Mouse (Mus musculus): ENCODE data around the gene Ece1. TPM values are rescaled to one million over a fixed set of nuclear protein-coding genes. Genes with fewer than 3 reads are reported as not detected.

Ece1 gene
- total and polyA plus RNA-seq, 3 experiments = 25.3 to 43.8 TPM; not detected in 1

- TF ChIP-seq POLR2A (IDR thresholded peaks at IDR 0.05; ENCODE audit: control insufficient read depth in 1 of 2, insufficient read depth in 1 of 2, low read depth in 1 of 2, low read length in 2 of 2, poor library complexity in 1 of 2) = peak; percentile 74 to 94
- no peak for TF ChIP-seq SMC3 (IDR thresholded peaks at IDR 0.05; ENCODE audit: low read depth, low read length)
- no peak for TF ChIP-seq USF2 (IDR thresholded peaks at IDR 0.05; ENCODE audit: borderline replicate concordance in 1 of 2, insufficient read depth in 1 of 2, low read depth in 1 of 2, low read length in 2 of 2)
- no peak for TF ChIP-seq CTCF (IDR thresholded peaks at IDR 0.05 in 2 of 3, conservative IDR thresholded peaks at IDR 0.05 in 1 of 3; ENCODE audit: control insufficient read depth in 1 of 3, insufficient read depth in 1 of 3, low read depth in 2 of 3, low read length in 3 of 3, poor library complexity in 1 of 3, severe bottlenecking in 1 of 3)
- 0 out of 2 replicates have a peak, but pooled peaks have one; percentile 20 for TF ChIP-seq MXI1 (IDR thresholded peaks at IDR 0.05; ENCODE audit: low read depth, low read length)
- no peak for TF ChIP-seq NRF1 (IDR thresholded peaks at IDR 0.05; ENCODE audit: insufficient read depth, low read depth, low read length, poor library complexity, severe bottlenecking)
- TF ChIP-seq MYB (IDR thresholded peaks at IDR 0.05; ENCODE audit: low read depth, low read length) = no peak
- peak; percentile 35; the same call in 1 of the 2 replicates for TF ChIP-seq SIN3A (IDR thresholded peaks at IDR 0.05; ENCODE audit: low read length)
- TF ChIP-seq GATA1 (IDR thresholded peaks at IDR 0.05; ENCODE audit: low read depth, low read length) = no peak
Measured at GRCm38 (mm10) chr4:137993291-137993758, 131.3 kb downstream of the Ece1 start (continued).

- Histone ChIP-seq H3K36me3 (ENCODE audit: control insufficient read depth in 1 of 2, insufficient read depth in 2 of 2, low read length in 2 of 2) (peaks cover 12 to 22% of the 10 kb centered on the region in 2 experiments), H3K4me1 (ENCODE audit: control insufficient read depth in 1 of 2, insufficient read depth in 2 of 2, low read length in 2 of 2) (peaks cover 0 to 26% of the 10 kb centered on the region in 2 experiments; a peak in 3 of 4 replicates), H3K9ac (ENCODE audit: control insufficient read depth, low read depth, low read length, poor library complexity, severe bottlenecking) (peak overlapping the region; percentile 87), H3K27ac (ENCODE audit: control insufficient read depth, low read depth, low read length) (peak overlapping the region; percentile 58), H3K79me2 (ENCODE audit: control insufficient read depth, insufficient read depth, low read length, poor library complexity) (peaks cover 48% of the 10 kb centered on the region), H3K27me3 (ENCODE audit: control insufficient read depth in 1 of 2, insufficient read depth in 2 of 2, low read length in 2 of 2) (no peaks in the 10 kb centered on the region), H3K4me3 (ENCODE audit: control insufficient read depth in 1 of 2, insufficient read depth in 1 of 2, low read depth in 2 of 2, low read length in 2 of 2) (peak overlapping the region; percentile 94 to 97), H3K9me3 (replicated peaks; ENCODE audit: insufficient read depth, low read length) (no peaks in the 10 kb centered on the region)
- peak; percentile 64 for DNase-seq (ENCODE audit: low read depth, low spot score)
- TF ChIP-seq CHD1 (IDR thresholded peaks at IDR 0.05; ENCODE audit: low read depth, low read length) (no peak), POLR2A (IDR thresholded peaks at IDR 0.05; ENCODE audit: control insufficient read depth in 1 of 2, insufficient read depth in 1 of 2, low read depth in 1 of 2, low read length in 2 of 2, poor library complexity in 1 of 2) (0 out of 4 replicates have a peak, but pooled peaks of 1 of the 2 experiments have one; percentile 40), HCFC1 (IDR thresholded peaks at IDR 0.05; ENCODE audit: low read depth, low read length) (no peak; the same call in 1 of the 2 replicates)
Measured at GRCm38 (mm10) chr4:137993821-137994561, 132.0 kb downstream of the Ece1 start.

GRCm38 (mm10) chr4:137994562-137995336, 132.7 kb downstream of the Ece1 start:
- H3K27me3 ChIP-seq (ENCODE audit: control insufficient read depth in 1 of 2, insufficient read depth in 2 of 2, low read length in 2 of 2) = no peaks in the 10 kb centered on the region
- peaks cover 17 to 22% of the 10 kb centered on the region in 2 experiments for H3K36me3 ChIP-seq (ENCODE audit: control insufficient read depth in 1 of 2, insufficient read depth in 2 of 2, low read length in 2 of 2)
- peak; percentile 81 for DNase-seq (ENCODE audit: low read depth, low spot score)
- no peaks in the 10 kb centered on the region for H3K9me3 ChIP-seq (replicated peaks; ENCODE audit: insufficient read depth, low read length)
- H3K79me2 ChIP-seq (ENCODE audit: control insufficient read depth, insufficient read depth, low read length, poor library complexity) = peaks cover 54% of the 10 kb centered on the region
- H3K9ac ChIP-seq (ENCODE audit: control insufficient read depth, low read depth, low read length, poor library complexity, severe bottlenecking) = peak overlapping the region; percentile 87
- peak overlapping the region; percentile 94 to 97 for H3K4me3 ChIP-seq (ENCODE audit: control insufficient read depth in 1 of 2, insufficient read depth in 1 of 2, low read depth in 2 of 2, low read length in 2 of 2)
- peak overlapping the region; percentile 58 for H3K27ac ChIP-seq (ENCODE audit: control insufficient read depth, low read depth, low read length)
- H3K4me1 ChIP-seq (ENCODE audit: control insufficient read depth in 1 of 2, insufficient read depth in 2 of 2, low read length in 2 of 2) = peaks cover 0 to 26% of the 10 kb centered on the region in 2 experiments; a peak in 3 of 4 replicates
- TF ChIP-seq POLR2A (IDR thresholded peaks at IDR 0.05; ENCODE audit: control insufficient read depth in 1 of 2, insufficient read depth in 1 of 2, low read depth in 1 of 2, low read length in 2 of 2, poor library complexity in 1 of 2) = peak in 1 of 2 experiments; percentile 45; a peak in 2 of 4 replicates
- TF ChIP-seq ZKSCAN1 (IDR thresholded peaks at IDR 0.05; ENCODE audit: low read depth, low read length) = no peak
- TF ChIP-seq TAL1 (IDR thresholded peaks at IDR 0.05; ENCODE audit: low read length) = no peak
- peak; percentile 76; the same call in 1 of the 2 replicates for TF ChIP-seq ELF1 (IDR thresholded peaks at IDR 0.05; ENCODE audit: low read depth, low read length)
- peak; percentile 71 for TF ChIP-seq TBP (IDR thresholded peaks at IDR 0.05; ENCODE audit: low read depth, low read length)
- TF ChIP-seq SIN3A (IDR thresholded peaks at IDR 0.05; ENCODE audit: low read length) = peak; percentile 75
- peak; percentile 62; the same call in 1 of the 2 replicates for TF ChIP-seq MXI1 (IDR thresholded peaks at IDR 0.05; ENCODE audit: low read depth, low read length)
- TF ChIP-seq HCFC1 (IDR thresholded peaks at IDR 0.05; ENCODE audit: low read depth, low read length) = peak; percentile 71
